Mouse (Mus musculus) urinary bladder, postnatal 25 days (tissue): ENCODE results near the gene Kif3c.
A peak's percentile ranks its signal among the peaks of the same experiment; 100 is the strongest.

Experiments used
- DNase-seq: peaks from one replicate; pipeline ENCODE4 v3.0.0; 2022; ENCODE audit warnings: low spot score

Gene Kif3c

GRCm38 (mm10) chr12:3364508-3365448, at the start of gene Kif3c:
TSS of gene Kif3c (plus strand) at chr12:3365132.
- DNase-seq: peak; percentile 59

- no peak for DNase-seq
Measured at GRCm38 (mm10) chr12:3316083-3316482, 48.8 kb upstream of the Kif3c start.

GRCm38 (mm10) chr12:3316937-3317336, 48.0 kb upstream of the Kif3c start:
- DNase-seq: no peak

- DNase-seq: peak; percentile 47
Measured at GRCm38 (mm10) chr12:3319377-3319776, 45.6 kb upstream of the Kif3c start.

- DNase-seq: no peak
Measured at GRCm38 (mm10) chr12:3323241-3323640, 41.7 kb upstream of the Kif3c start.

- no peak for DNase-seq
Measured at GRCm38 (mm10) chr12:3325232-3325631, 39.7 kb upstream of the Kif3c start.

- no peak for DNase-seq
Measured at GRCm38 (mm10) chr12:3329677-3330076, 35.3 kb upstream of the Kif3c start.

GRCm38 (mm10) chr12:3338931-3339330, 26.0 kb upstream of the Kif3c start:
- DNase-seq: no peak

GRCm38 (mm10) chr12:3344155-3344554, 20.8 kb upstream of the Kif3c start:
- no peak for DNase-seq

- no peak for DNase-seq
Measured at GRCm38 (mm10) chr12:3345038-3345437, 19.9 kb upstream of the Kif3c start.

GRCm38 (mm10) chr12:3347682-3348081, 17.2 kb upstream of the Kif3c start:
- no peak for DNase-seq

- DNase-seq: no peak
Measured at GRCm38 (mm10) chr12:3349387-3349786, 15.5 kb upstream of the Kif3c start.

- DNase-seq: no peak
Measured at GRCm38 (mm10) chr12:3350136-3350535, 14.8 kb upstream of the Kif3c start.

- no peak for DNase-seq
Measured at GRCm38 (mm10) chr12:3352216-3352615, 12.7 kb upstream of the Kif3c start.

GRCm38 (mm10) chr12:3355068-3355467, 9.9 kb upstream of the Kif3c start:
- DNase-seq: no peak

GRCm38 (mm10) chr12:3356824-3357223, 8.1 kb upstream of the Kif3c start:
- no peak for DNase-seq

- peak; percentile 86 for DNase-seq
Measured at GRCm38 (mm10) chr12:3359302-3359701, 5.6 kb upstream of the Kif3c start.

GRCm38 (mm10) chr12:3360043-3360442, 4.9 kb upstream of the Kif3c start:
- no peak for DNase-seq

GRCm38 (mm10) chr12:3364076-3364475, 856 bp upstream of the Kif3c start:
- DNase-seq: no peak

- DNase-seq: no peak
Measured at GRCm38 (mm10) chr12:3365449-3366189, 687 bp downstream of the Kif3c start.

GRCm38 (mm10) chr12:3366190-3366956, 1.4 kb downstream of the Kif3c start:
- no peak for DNase-seq

- no peak for DNase-seq
Measured at GRCm38 (mm10) chr12:3366957-3367260, 2.0 kb downstream of the Kif3c start.

GRCm38 (mm10) chr12:3368771-3369170, 3.8 kb downstream of the Kif3c start:
- no peak for DNase-seq
